8 mouse cellular contexts compared by ENCODE assay signal in genomic region chr19:10710088-10710511, GRCm38 (mm10). TPM values are rescaled to one million over a fixed set of nuclear protein-coding genes. Genes with fewer than 3 reads are reported as not detected.
DNase-seq lines count a peak whose midpoint lies in the region; ATAC-seq lines count a peak whose summit lies in the region.

No protein-coding gene starts in this region.

- no peak overlapping the region for H3K4me3 ChIP-seq in hindbrain, embryonic 10.5 days
- no peak overlapping the region for H3K4me3 ChIP-seq in lung, embryonic 16.5 days (ENCODE audit: low read length)

- peak overlapping the region; percentile 69; the same call in 1 of the 2 replicates for H3K27ac ChIP-seq in hindbrain, embryonic 10.5 days
- H3K27ac ChIP-seq in lung, embryonic 16.5 days (ENCODE audit: low read length), result no peak overlapping the region

- H3K9me3 ChIP-seq in hindbrain, embryonic 10.5 days, result no peaks in the 10 kb centered on the region
- H3K9me3 ChIP-seq in lung, embryonic 16.5 days (ENCODE audit: control insufficient read depth, low read length), result no peaks in the 10 kb centered on the region

- H3K9ac ChIP-seq in lung, embryonic 16.5 days (ENCODE audit: low read length), result no peak overlapping the region

- H3K4me2 ChIP-seq in lung, embryonic 16.5 days (ENCODE audit: low read depth, low read length), result no peak overlapping the region

- peaks cover 76% of the 10 kb centered on the region for H3K36me3 ChIP-seq in hindbrain, embryonic 10.5 days
- H3K36me3 ChIP-seq in lung, embryonic 16.5 days (ENCODE audit: control insufficient read depth, insufficient read depth, low read length), result peaks cover 29% of the 10 kb centered on the region

- no peaks in the 10 kb centered on the region for H3K27me3 ChIP-seq in hindbrain, embryonic 10.5 days (ENCODE audit: insufficient read depth, poor library complexity, severe bottlenecking)
- H3K27me3 ChIP-seq in lung, embryonic 16.5 days (ENCODE audit: control insufficient read depth, insufficient read depth, low read depth, low read length), result no peaks in the 10 kb centered on the region

- WGBS in hindbrain, embryonic 10.5 days, result 85% methylated on average over 9 of the region's 9 CpGs
- WGBS in lung, embryonic 16.5 days, result 76% methylated on average over 9 of the region's 9 CpGs

- peaks cover 14% of the 10 kb centered on the region for H3K4me1 ChIP-seq in hindbrain, embryonic 10.5 days (replicated peaks)
- H3K4me1 ChIP-seq in lung, embryonic 16.5 days (replicated peaks; ENCODE audit: control insufficient read depth, insufficient read depth, low read length), result peaks cover 5% of the 10 kb centered on the region; the same call in 1 of the 2 replicates

- DNase-seq in NIH3T3 (ENCODE audit: low read depth), result peak; percentile 86
- peak; percentile 94 for DNase-seq in cerebellum, adult 9-10 months
- peak; percentile 20 for DNase-seq in forelimb bud, embryonic 11.5 days (ENCODE audit: low read depth, low spot score)
- peak; percentile 47 for DNase-seq in hindbrain, embryonic 10.5 days (ENCODE audit: low spot score)
- peak; percentile 63 to 81 for DNase-seq in layer of hippocampus, adult 8-10 months (ENCODE audit: low spot score in 2 of 2)
- DNase-seq in retina, postnatal 7 days (ENCODE audit: low read depth, low spot score), result peak; percentile 71
- DNase-seq in yolk sac, embryonic 10.5 days (ENCODE audit: low spot score), result no peak

- peak; percentile 58 for ATAC-seq in lung, embryonic 16.5 days (ENCODE audit: low read depth)

RNA-seq across cellular contexts. Expression of gene Vps37c, which starts 21.6 kb away (rescaled TPM):
- polyA plus RNA-seq in hindbrain, embryonic 10.5 days (2016; fragmentation: Nextera tagmentation; extraction: Ambion mirVana), result 36.7 and 40.7 TPM in 2 replicates
- total RNA-seq in layer of hippocampus, adult 8-10 months (2022), result 10 to 100 TPM; 18.0 to 22.6 (median 20.7) TPM
- polyA plus RNA-seq in lung, embryonic 16.5 days (2015; fragmentation: Nextera tagmentation; extraction: Ambion mirVana), result 29.9 and 36.2 TPM in 2 replicates

RNA-seq across cellular contexts. Expression of gene Cd5, which starts 28.7 kb away (rescaled TPM):
- 0.14 and 0.18 TPM in 2 replicates for polyA plus RNA-seq in hindbrain, embryonic 10.5 days (2016; fragmentation: Nextera tagmentation; extraction: Ambion mirVana)
- under 1 TPM in 3 of 4 experiments, not detected in 1; 0.14 to 0.59 (median 0.58) TPM for total RNA-seq in layer of hippocampus, adult 8-10 months (2022)
- polyA plus RNA-seq in lung, embryonic 16.5 days (2015; fragmentation: Nextera tagmentation; extraction: Ambion mirVana), result 0.87 and 1.1 TPM in 2 replicates

RNA-seq across cellular contexts. Expression of gene Pga5, which starts 32.2 kb away (rescaled TPM):
- not detected in 2 replicates for polyA plus RNA-seq in hindbrain, embryonic 10.5 days (2016; fragmentation: Nextera tagmentation; extraction: Ambion mirVana)
- not detected for total RNA-seq in layer of hippocampus, adult 8-10 months (2022)
- polyA plus RNA-seq in lung, embryonic 16.5 days (2015; fragmentation: Nextera tagmentation; extraction: Ambion mirVana), result not detected in 2 replicates
